Mouse (Mus musculus): ENCODE results near the gene Nudt19.
"Not testable (repeated sequence)": the region's sequence is repeated elsewhere in the genome, so short reads cannot be mapped to it uniquely, and the experiment has no call there.

The Nudt19 gene

DNA sequence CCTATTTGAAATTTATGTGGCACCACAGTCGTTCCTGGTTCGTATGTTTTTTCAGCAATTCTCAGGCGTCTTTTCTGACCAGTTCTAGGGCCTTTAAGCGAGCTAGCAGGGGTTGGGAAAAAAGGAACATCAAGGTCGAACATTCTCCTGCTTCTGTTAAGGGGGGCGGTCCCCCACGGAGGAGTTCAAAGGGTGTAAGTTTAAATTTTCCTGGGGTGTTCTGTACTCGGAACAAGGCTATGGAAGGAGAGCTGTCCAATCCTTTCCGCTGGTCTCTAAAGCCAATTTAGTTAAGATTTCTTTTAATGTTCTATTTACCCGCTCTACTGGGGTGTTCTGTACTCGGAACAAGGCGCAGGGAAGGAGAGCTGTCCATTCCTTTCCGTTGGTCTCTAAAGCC lies 9.9 kb upstream of the Nudt19 start:
- DNase-seq (ENCODE audit: low spot score in 2 of 2): not testable (repeated sequence)

DNA sequence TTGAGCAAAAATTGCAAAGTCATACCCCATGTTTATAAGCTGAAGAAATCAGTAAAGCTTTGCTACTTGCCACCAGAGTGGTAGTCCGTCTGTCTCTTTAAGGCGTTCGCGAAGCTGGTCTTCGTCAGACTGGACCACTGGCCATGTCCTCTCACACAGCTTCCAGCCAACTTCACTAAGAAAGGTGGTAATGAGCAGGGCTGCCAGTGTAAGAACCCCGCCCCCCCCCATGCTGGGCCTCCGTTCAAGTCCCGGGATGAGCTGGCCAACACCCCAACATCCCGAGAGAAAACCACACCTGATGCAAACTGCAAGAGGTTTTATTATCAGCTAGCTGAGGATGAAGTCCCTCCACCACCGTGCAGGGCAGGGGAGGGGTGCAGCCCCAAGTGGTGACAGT lies 8.8 kb upstream of the Nudt19 start:
- not testable (repeated sequence) for DNase-seq (ENCODE audit: low spot score in 2 of 2)

DNA sequence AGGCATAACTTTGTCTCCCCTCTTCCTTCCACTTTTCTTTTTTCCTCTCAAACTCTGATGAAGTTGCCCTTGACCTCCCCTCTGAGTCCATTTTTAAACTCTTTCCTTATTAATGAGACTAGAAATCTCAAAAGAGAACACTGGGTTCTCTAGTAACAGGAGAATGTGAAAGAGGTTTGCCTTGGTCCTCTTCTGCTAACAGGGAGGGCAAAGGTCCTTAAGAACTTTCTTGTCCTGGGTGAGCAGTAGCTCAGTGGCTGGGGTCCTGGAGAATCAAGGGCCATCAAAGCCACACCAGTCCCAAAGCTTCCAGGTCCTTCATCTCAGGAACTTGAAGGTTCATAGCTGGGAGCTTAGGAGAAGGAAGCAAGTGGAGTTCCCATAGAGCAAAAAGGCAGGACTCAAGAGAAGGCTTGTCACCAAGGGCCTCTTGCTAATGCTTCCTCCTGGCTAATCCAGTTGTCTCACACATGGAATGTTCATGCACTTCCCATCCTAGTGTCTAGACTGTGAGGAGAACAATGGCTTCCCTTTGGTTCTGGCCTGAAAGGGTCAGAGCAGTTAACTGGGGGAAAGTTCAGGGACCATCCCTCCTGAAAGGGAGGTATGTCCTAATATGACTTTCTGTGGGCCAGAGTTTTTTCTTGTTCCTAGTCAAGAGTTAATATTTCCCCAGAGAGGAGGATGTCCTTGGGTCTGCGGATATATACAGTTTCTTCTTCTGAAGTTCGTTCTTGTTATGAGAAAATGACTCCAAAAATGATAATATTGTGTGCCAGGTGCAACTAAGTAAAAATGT lies 8.2 kb upstream of the Nudt19 start:
- DNase-seq (ENCODE audit: low spot score in 2 of 2): no peak

DNA sequence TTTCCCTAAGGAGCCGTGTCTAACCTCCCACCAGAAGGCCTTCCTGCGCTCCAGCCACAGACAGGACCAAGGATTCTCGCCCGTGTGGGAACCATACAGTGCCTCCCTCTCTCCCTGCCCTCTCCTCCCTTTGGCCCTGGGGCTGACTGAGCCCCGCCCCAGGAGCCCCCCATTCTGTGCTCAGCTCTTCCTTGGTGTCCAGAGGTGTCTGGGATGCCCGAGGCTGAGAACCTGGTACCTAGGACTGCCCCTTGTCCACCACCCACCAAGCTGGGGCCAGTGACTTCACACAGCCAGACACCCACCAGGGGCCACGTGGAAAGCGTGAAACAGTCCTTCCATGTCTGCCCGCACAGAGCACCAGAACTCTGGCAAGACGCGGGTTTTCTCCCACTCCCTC lies 7.0 kb upstream of the Nudt19 start:
- DNase-seq (ENCODE audit: low spot score in 2 of 2): no peak

- DNase-seq (ENCODE audit: low spot score in 2 of 2): no peak
These were observed 3.7 kb upstream of the Nudt19 start for GRCm38 (mm10) chr7:35559838-35560237.

DNA sequence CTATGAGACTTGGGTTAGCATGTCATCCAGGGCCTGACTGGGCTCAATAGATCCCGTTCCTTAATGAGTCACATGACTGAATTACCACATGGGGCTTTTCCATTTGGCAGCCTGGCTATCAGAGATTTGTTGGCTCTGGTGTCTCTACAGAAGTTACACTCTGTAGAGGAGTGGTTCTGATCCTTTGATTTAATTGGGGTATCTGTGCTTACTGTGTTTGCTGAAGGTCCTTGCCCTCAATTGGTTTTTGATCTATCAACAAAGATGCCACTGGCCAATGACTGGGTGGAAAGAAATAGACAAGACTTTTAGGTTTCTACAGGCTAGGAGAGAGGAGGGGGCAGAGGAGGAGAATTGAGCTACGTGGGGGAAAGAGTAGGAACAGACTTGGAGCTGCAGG lies 2.6 kb upstream of the Nudt19 start:
- DNase-seq (ENCODE audit: low spot score in 2 of 2): no peak

- DNase-seq (ENCODE audit: low spot score in 2 of 2): no peak
These were observed 1.5 kb upstream of the Nudt19 start for GRCm38 (mm10) chr7:35557577-35557976.

GRCm38 (mm10) chr7:35556905-35557304 lies 801 bp upstream of the Nudt19 start:
- no peak for DNase-seq (ENCODE audit: low spot score in 2 of 2)

GRCm38 (mm10) chr7:35555224-35556204 lies 590 bp downstream of the Nudt19 start:
- DNase-seq (ENCODE audit: low spot score in 2 of 2): peak; percentile 84 to 87

DNA sequence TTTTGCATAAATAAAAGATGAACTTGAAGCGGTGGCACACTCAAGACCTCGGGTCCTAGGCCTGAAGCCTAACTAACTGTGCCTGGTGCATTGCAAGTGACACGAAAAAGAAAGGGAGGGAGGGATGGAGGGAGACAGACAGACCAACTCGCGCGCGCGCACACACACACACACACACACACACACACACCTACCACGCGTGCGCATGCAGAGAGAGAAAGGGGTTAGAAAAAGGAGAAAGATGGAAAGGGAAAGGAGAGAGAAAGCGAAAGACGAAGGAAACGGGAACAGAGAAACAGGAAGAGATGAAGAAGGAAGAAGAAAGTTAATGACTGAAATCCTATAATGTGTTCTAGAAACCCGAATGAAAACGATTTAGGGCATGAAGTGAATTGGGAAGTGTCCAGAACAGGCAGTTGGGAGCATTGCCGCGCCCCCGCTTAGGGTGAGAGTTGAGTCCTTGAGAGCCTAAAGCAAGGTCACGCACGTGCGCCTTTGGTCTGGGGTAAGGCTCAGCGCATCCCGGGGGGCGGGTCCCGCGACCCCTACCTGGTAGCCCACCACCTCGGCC lies 1.4 kb downstream of the Nudt19 start:
- no peak for DNase-seq (ENCODE audit: low spot score in 2 of 2)

GRCm38 (mm10) chr7:35553751-35554604 lies 2.1 kb downstream of the Nudt19 start:
- no peak for DNase-seq (ENCODE audit: low spot score in 2 of 2)

GRCm38 (mm10) chr7:35545881-35546280 lies 10.2 kb downstream of the Nudt19 start:
- peak; percentile 7 to 34 for DNase-seq (ENCODE audit: low spot score in 2 of 2)

DNA sequence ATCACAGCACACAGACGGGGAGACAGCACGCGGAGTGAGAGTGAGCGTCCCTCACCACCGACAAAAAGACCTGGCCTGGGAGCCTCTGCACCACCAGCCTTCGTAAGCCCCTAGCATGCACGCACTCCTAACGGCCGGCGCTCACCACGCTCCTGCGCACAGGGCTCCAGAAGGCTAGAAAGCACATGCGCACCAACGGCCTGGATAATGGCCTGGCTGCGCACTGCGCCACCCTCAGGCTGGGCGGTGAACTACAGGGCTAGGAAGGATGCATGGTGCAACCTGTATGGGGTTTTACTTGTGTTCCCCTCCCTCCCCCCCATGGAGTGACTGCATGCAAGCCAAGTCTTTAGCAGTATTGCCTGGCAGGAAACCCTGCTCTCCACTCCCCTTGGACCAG lies 18.5 kb downstream of the Nudt19 start, which contains the start of gene Tdrd12:
Gene Tdrd12, minus strand, starts transcription at position 184 of the 400 bp plus-strand sequence.
- DNase-seq (ENCODE audit: low spot score in 2 of 2): no peak

DNA sequence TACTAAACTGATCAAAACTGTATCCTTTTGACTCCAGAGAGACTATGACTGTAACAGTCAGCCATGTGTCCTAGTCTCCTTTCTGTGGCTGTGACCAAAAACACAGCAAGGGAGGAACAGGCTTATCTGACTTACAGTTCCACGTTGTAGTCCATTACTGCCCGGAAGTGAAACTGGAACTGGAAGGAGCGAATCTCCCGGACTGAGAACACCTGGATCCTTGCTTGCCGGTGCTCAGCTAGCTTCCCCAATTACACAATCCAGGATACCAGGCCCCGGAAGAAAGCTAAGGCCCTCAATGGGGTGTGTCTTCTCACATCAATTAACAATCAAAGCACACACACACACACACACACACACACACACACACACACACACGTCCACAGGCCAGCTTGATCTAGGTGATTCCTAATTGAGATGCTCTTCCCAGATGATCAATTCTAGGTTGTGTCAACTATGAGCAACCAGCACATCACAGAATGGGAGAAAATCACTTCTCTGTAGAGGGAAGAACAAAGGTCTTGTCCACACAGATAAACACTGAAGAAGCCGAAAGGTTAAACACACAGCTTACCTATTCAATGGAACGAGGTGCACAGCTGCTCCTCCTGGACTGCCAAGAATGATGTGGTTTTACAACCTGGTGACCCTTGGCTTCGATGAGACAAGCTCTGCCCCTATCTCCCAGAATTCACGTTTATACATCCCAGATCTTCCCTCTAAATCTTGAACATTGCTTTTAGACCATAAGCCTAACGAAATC lies 20.2 kb downstream of the Nudt19 start:
- DNase-seq (ENCODE audit: low spot score in 2 of 2): no peak

GRCm38 (mm10) chr7:35530544-35530943 lies 25.6 kb downstream of the Nudt19 start:
- not testable (repeated sequence) for DNase-seq (ENCODE audit: low spot score in 2 of 2)

GRCm38 (mm10) chr7:35530026-35530425 lies 26.1 kb downstream of the Nudt19 start:
- no peak for DNase-seq (ENCODE audit: low spot score in 2 of 2)

DNA sequence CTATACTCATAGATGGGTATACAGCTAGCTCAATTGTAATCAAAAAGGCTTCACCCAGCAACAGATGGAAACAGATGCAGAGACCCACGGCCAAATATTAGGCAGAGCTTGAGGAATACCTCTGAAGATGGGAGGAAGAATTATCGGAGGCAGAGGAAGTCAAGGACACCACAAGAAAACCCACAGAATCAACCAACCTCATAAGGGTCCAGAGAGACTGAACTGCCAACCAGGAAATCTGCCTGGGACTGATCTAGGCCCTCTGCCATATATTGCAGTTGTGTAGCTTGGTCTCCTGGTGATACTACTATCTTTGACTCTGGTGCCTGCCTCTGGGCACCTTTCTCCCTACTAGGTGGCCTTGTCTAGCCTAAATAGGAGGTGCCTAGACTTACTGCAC lies 29.3 kb downstream of the Nudt19 start:
- DNase-seq (ENCODE audit: low spot score in 2 of 2): no peak

GRCm38 (mm10) chr7:35501995-35502394 lies 54.1 kb downstream of the Nudt19 start:
- no peak for DNase-seq (ENCODE audit: low spot score in 2 of 2)

DNA sequence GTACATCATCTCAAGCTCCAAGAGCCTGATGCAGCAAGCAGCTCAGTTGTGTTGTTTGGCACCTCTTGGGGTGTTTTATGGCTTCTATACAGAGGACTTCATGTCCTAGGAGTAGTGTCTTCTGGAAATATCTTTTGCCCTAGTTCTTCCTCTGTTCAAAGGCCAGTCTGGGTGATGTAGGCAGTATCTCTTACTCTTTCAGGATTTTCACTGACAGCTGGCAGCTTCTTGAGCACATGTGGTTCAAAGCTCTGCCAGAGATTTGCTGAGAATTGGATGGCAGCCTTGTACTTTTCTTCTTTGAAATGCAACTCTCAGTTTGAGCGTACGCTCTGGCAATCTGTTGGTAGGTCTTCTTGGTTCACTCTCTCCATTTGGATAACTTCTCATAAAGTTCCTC lies 58.6 kb downstream of the Nudt19 start:
- no peak for DNase-seq (ENCODE audit: low spot score in 2 of 2)
